Mouse (Mus musculus): ENCODE data around the gene Tle4.

Tle4 gene

GRCm38 (mm10) chr19:14567081-14567480 is 30.8 kb downstream of the Tle4 start:
- TF ChIP-seq GATA4 (IDR thresholded peaks at IDR 0.05; ENCODE audit: insufficient replicate concordance, low read length), result no peak

DNA sequence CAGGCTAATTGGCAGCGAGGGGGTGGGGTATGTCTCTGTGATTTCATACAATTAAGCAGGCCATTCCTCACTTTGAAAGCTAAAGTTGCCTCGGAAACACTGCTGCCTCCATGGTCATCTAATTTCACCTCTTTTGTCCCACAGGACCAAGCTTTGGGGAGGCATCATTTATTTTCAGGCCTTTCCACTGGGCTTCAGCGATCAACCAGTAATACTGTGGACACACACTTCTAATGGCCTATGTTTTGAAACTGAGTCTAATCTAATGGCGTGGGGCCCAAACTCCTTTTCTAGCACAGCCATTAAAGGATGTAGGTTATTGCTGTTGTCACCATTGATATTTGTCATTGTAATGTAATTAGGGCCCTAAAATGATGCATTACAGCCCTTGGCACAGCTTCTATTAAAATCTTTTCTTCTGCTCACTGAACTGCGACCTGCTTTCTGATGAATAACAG is 31.3 kb downstream of the Tle4 start:
- TF ChIP-seq GATA4 (IDR thresholded peaks at IDR 0.05; ENCODE audit: insufficient replicate concordance, low read length), result no peak

DNA sequence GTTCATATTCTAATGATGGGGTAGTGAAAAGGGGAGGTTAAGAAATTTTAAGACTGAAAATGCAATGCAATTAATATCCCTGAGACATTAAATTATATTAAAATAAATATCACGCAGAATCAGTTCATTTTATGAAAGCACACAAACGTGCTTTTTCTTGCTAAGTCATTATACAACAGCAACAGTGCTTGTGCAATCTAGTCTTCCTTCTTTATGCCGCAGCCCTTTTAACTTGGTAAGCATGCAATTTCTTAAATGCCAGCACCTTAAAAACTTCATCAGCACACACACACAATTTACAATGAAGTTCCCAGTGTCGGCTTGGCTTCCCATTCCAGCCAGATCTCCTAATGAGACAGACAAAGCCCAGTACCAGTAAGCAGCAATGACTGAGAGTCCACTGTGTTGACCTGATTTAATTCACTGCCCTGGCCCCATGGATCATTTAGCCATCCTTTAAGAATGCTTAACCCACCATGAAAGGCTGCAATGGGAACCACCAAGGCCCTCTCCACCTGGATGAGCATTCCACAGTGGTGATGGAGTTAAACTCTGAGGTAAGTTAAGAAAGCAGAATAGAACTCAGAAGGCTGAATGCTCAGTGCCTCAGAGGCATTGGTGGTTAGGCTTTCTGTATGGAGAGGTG is 32.3 kb downstream of the Tle4 start:
- TF ChIP-seq GATA4 (IDR thresholded peaks at IDR 0.05; ENCODE audit: insufficient replicate concordance, low read length), result no peak

GRCm38 (mm10) chr19:14563273-14563959 is 34.4 kb downstream of the Tle4 start:
- TF ChIP-seq GATA4 (IDR thresholded peaks at IDR 0.05; ENCODE audit: insufficient replicate concordance, low read length), result no peak

DNA sequence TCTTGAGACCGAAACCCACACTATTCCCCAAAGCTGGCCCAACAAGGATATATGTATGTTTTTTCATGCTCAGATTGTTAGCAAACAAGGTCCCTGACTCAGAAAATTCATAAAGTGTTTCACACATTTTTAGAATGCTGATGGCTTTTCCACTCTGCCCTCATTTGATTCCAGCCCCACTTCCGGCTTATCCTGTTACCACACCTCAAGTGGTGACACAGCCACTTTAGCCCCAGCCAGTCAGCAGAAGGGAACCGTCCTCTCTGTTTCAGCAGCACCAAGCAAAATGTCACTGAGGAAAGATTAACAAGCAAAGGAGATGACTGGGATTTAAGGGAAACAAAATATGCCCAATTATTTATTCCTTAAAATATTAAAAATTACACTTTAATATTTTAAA is 50.0 kb downstream of the Tle4 start:
- no peak for TF ChIP-seq GATA4 (IDR thresholded peaks at IDR 0.05; ENCODE audit: insufficient replicate concordance, low read length)

- TF ChIP-seq GATA4 (IDR thresholded peaks at IDR 0.05; ENCODE audit: insufficient replicate concordance, low read length), result no peak
Measured at GRCm38 (mm10) chr19:14547133-14547842, 50.6 kb downstream of the Tle4 start.

GRCm38 (mm10) chr19:14545485-14545884 is 52.4 kb downstream of the Tle4 start:
- no peak for TF ChIP-seq GATA4 (IDR thresholded peaks at IDR 0.05; ENCODE audit: insufficient replicate concordance, low read length)

- no peak for TF ChIP-seq GATA4 (IDR thresholded peaks at IDR 0.05; ENCODE audit: insufficient replicate concordance, low read length)
Measured at GRCm38 (mm10) chr19:14543305-14543704, 54.5 kb downstream of the Tle4 start.

- no peak for TF ChIP-seq GATA4 (IDR thresholded peaks at IDR 0.05; ENCODE audit: insufficient replicate concordance, low read length)
Measured at GRCm38 (mm10) chr19:14540678-14541077, 57.2 kb downstream of the Tle4 start.

GRCm38 (mm10) chr19:14536676-14537075 is 61.2 kb downstream of the Tle4 start:
- no peak for TF ChIP-seq GATA4 (IDR thresholded peaks at IDR 0.05; ENCODE audit: insufficient replicate concordance, low read length)

DNA sequence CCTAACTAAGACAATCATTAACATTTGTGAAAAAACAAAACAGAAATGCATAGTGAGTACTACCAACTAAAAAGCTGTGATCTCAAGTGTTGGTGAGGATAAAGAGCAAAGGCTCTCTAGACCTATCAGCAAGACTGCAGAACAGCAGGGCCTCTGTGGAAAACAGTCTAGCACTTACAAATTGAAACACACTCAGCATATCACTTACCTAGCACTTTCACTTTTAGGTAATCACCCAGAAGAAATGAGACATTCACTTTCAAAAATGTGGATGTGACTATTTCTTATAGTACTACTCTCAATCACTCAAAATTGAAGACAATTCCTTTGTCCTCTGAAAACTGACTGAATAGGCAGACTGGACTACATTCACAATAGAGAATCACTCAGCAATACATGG is 63.4 kb downstream of the Tle4 start:
- TF ChIP-seq GATA4 (IDR thresholded peaks at IDR 0.05; ENCODE audit: insufficient replicate concordance, low read length), result no peak

GRCm38 (mm10) chr19:14532861-14533260 is 65.0 kb downstream of the Tle4 start:
- TF ChIP-seq GATA4 (IDR thresholded peaks at IDR 0.05; ENCODE audit: insufficient replicate concordance, low read length), result no peak

DNA sequence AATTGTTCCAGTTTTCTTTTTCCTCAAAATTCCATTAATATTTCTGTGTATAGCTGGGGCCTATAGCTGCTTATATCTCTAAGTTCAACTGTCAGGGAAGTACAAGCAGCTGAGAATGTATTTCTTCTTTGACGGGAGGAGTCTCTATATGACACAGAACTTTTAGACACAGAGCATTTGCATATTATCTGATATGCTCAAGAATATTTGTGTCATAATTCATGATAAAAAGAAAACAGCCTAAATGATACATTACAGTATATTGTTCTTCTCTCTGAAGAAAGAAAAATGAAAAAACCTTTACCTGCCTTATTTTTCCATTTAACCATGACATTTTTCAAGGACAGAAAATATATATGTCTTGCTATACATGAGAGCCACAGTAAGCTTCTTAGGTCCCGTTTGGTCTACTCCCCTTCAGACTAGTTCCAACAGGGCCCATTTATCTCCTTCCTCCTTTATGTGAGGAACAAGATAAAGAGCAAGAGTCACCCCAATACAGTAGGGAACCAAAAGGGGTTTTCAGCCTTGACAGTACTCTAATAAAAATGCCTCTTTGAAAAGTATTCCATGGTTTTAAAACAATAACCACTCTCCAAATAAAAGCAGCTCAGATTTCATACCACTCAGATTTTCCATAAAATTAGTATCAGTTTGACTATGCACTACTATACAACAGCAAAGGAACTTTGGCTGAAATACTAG is 77.6 kb downstream of the Tle4 start:
- no peak for TF ChIP-seq GATA4 (IDR thresholded peaks at IDR 0.05; ENCODE audit: insufficient replicate concordance, low read length)

DNA sequence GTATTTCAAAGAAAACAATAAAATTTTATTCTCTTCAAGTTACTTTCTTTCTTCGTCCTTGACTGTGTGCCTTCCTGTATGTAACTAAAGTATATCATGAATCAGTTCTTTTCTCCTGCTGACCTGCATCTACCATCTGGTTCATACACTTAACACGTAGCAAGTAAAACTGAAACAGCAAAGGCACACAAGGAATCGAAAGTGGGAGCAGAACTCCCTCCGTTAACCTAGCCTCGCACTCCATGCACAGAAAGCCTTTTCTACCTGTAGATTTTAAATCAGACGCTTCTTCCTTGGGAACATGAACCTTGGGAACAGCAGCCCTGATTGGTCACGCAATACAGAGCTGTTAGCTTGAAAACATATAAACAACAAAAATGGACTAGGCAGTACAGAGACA is 78.7 kb downstream of the Tle4 start:
- TF ChIP-seq GATA4 (IDR thresholded peaks at IDR 0.05; ENCODE audit: insufficient replicate concordance, low read length), result no peak

GRCm38 (mm10) chr19:14518438-14519044 is 79.3 kb downstream of the Tle4 start:
- no peak for TF ChIP-seq GATA4 (IDR thresholded peaks at IDR 0.05; ENCODE audit: insufficient replicate concordance, low read length)

All from liver, adult (tissue).